Mouse (Mus musculus) MEL (cell line): ENCODE measurements around the gene Btbd18. TPM values are rescaled to one million over a fixed set of nuclear protein-coding genes. Genes with fewer than 3 reads are reported as not detected.

ENCODE experiments used
- DNase-seq: peaks from one replicate; pipeline ENCODE4 v3.0.0; 2011; ENCODE audit warnings: low read depth, low spot score
- H3K27ac ChIP-seq: 2 replicates; pipeline ENCODE4 v1.5.1; 2012; ENCODE audit warnings: low read depth, mild to moderate bottlenecking, control low read depth, low read length, moderate library complexity; ENCODE audit not compliant: control insufficient read depth
- H3K27me3 ChIP-seq, 2 experiments: fragments of 150-350 bp in 1 of 2; sonication (generic) in 1 of 2; 2 replicates each; pipeline ENCODE4 v1.6.1; 2012; ENCODE audit warnings: low read length in 2 of 2, mild to moderate bottlenecking in 2 of 2, improper control_type of control experiment in 1 of 2, moderate library complexity in 1 of 2; ENCODE audit not compliant: insufficient read depth in 2 of 2, control insufficient read depth in 1 of 2
- H3K36me3 ChIP-seq, 2 experiments: 2 replicates each; pipeline ENCODE4 v1.6.1; 2012 to 2014; ENCODE audit warnings: low read length in 2 of 2, improper control_type of control experiment in 1 of 2, inconsistent platforms in 1 of 2, mild to moderate bottlenecking in 1 of 2; ENCODE audit not compliant: insufficient read depth in 2 of 2, control insufficient read depth in 1 of 2
- H3K4me1 ChIP-seq, 2 experiments: fragments of 150-350 bp in 1 of 2; sonication (generic) in 1 of 2; 2 replicates each; pipeline ENCODE4 v1.6.1; 2012; ENCODE audit warnings: low read length in 2 of 2, improper control_type of control experiment in 1 of 2, mild to moderate bottlenecking in 1 of 2; ENCODE audit not compliant: insufficient read depth in 2 of 2, control insufficient read depth in 1 of 2
- H3K4me3 ChIP-seq, 2 experiments: fragments of 150-350 bp in 1 of 2; sonication (generic) in 1 of 2; 2 replicates each; pipeline ENCODE4 v1.5.1; 2012; ENCODE audit warnings: low read depth in 2 of 2, low read length in 2 of 2, mild to moderate bottlenecking in 2 of 2, moderate library complexity in 2 of 2, control low read depth in 1 of 2, improper control_type of control experiment in 1 of 2; ENCODE audit not compliant: control insufficient read depth in 1 of 2, insufficient read depth in 1 of 2
- H3K79me2 ChIP-seq: 2 replicates; pipeline ENCODE4 v1.6.1; 2012; ENCODE audit warnings: mild to moderate bottlenecking, low read length, moderate library complexity; ENCODE audit not compliant: control insufficient read depth, poor library complexity, insufficient read depth
- H3K9ac ChIP-seq: 2 replicates; pipeline ENCODE4 v1.6.1; 2012; ENCODE audit warnings: low read depth, mild to moderate bottlenecking, control low read depth, low read length, moderate library complexity; ENCODE audit not compliant: control insufficient read depth, poor library complexity, severe bottlenecking
- H3K9me3 ChIP-seq: fragments of 150-350 bp; sonication (generic); replicated peaks from 2 replicates; pipeline ENCODE4 v1.6.1; 2012; ENCODE audit warnings: mild to moderate bottlenecking, low read length, improper control_type of control experiment, moderate library complexity; ENCODE audit not compliant: insufficient read depth
- CHD1 ChIP-seq: IDR thresholded peaks from 2 replicates; pipeline ENCODE4 v1.6.1; 2012; ENCODE audit warnings: low read depth, mild to moderate bottlenecking, inconsistent platforms, low read length, improper control_type of control experiment
- CHD2 ChIP-seq: IDR thresholded peaks from 2 replicates; pipeline ENCODE4 v1.6.1; 2011; ENCODE audit warnings: low read length, improper control_type of control experiment
- ELF1 ChIP-seq: IDR thresholded peaks from 2 replicates; pipeline ENCODE4 v1.6.1; 2014; ENCODE audit warnings: low read depth, mild to moderate bottlenecking, inconsistent platforms, low read length, improper control_type of control experiment, moderate library complexity
- EP300 ChIP-seq, 2 experiments: IDR thresholded peaks; 2 replicates each; pipeline ENCODE4 v1.6.1; 2011; ENCODE audit warnings: improper control_type of control experiment in 2 of 2, low read length in 2 of 2, low read depth in 1 of 2, mild to moderate bottlenecking in 1 of 2
- KAT2A ChIP-seq: conservative IDR thresholded peaks from 2 replicates; pipeline ENCODE4 v1.6.1; 2012; ENCODE audit warnings: low read depth, low read length, improper control_type of control experiment, inconsistent platforms
- MAFK ChIP-seq: IDR thresholded peaks from 2 replicates; pipeline ENCODE4 v1.6.1; 2011; ENCODE audit warnings: low read depth, mild to moderate bottlenecking, low read length, improper control_type of control experiment, borderline replicate concordance
- MAX ChIP-seq: IDR thresholded peaks from 2 replicates; pipeline ENCODE4 v1.6.1; 2011; ENCODE audit warnings: low read length, improper control_type of control experiment
- POLR2AphosphoS2 ChIP-seq: IDR thresholded peaks from 2 replicates; pipeline ENCODE4 v1.6.1; 2011; ENCODE audit warnings: low read length, improper control_type of control experiment
- SIN3A ChIP-seq: IDR thresholded peaks from 2 replicates; pipeline ENCODE4 v1.6.1; 2012; ENCODE audit warnings: low read length, improper control_type of control experiment, inconsistent platforms
- TBP ChIP-seq: IDR thresholded peaks from 2 replicates; pipeline ENCODE4 v1.8.0; 2011; ENCODE audit warnings: low read depth, low read length, improper control_type of control experiment
- UBTF ChIP-seq: IDR thresholded peaks from 2 replicates; pipeline ENCODE4 v1.6.1; 2012; ENCODE audit warnings: low read depth, mild to moderate bottlenecking, inconsistent platforms, low read length, improper control_type of control experiment, moderate library complexity, borderline replicate concordance; ENCODE audit not compliant: insufficient read depth
- polyA plus RNA-seq, 2 experiments: library from polyadenylated mRNA; stranded (reverse) in 1 of 2; unstranded in 1 of 2; fragments of >175 nt in 1 of 2; fragments of >200 nt in 1 of 2; gene quantifications; 2 replicates each; pipeline versions ENCODE4 v1.2.1 to v1.2.4; 2012; ENCODE audit warnings: low replicate concordance in 2 of 2, low read depth in 1 of 2; ENCODE audit not compliant: insufficient read length in 2 of 2, insufficient read depth in 1 of 2, missing spikeins in 1 of 2
- total RNA-seq: library from RNA; depleted of rRNA; stranded (reverse); fragments of 300-350 nt; gene quantifications from 2 replicates; pipeline ENCODE4 v1.2.3, GENCODE M21; 2012

The Btbd18 gene
- total and polyA plus RNA-seq, 3 experiments, result 0.04 to 0.07 TPM; not detected in 1

DNA sequence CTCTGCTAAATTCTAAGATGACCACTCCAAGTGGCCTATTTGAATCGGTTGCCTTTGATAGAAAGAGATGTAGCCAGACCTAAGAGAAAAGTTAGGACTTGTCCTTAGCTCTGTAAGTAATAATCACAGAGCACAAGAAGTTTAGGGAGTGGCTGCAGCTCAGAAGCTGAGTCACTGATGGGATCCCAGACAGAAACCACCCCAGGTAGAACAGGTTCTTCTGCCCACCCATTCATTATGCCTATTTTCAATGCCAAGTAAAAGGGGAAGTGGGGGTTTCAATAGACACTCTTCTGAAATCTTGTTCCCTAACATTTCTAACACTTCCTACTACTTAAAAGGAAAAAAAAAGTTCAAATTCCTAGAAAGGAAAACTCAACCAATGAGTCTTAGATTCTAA, 46.4 kb downstream of the Btbd18 start:
- peaks cover 14 to 21% of the 10 kb centered on the region in 2 experiments for H3K4me1 ChIP-seq
- H3K9ac ChIP-seq, result no peak overlapping the region
- peaks cover 38% of the 10 kb centered on the region for H3K79me2 ChIP-seq
- TF ChIP-seq MAFK (no peak), ELF1 (no peak), EP300 (IDR thresholded peaks at IDR 0.05; ENCODE audit: low read depth in 1 of 2, low read length in 2 of 2) (peak in 1 of 2 experiments; percentile 24; a peak in 2 of 4 replicates)
- H3K36me3 ChIP-seq, result peaks cover 10 to 55% of the 10 kb centered on the region in 2 experiments
- no peaks in the 10 kb centered on the region for H3K9me3 ChIP-seq
- DNase-seq, result peak; percentile 49
- H3K27me3 ChIP-seq, result no peaks in the 10 kb centered on the region
- H3K4me3 ChIP-seq, result no peak overlapping the region
- no peak overlapping the region for H3K27ac ChIP-seq

DNA sequence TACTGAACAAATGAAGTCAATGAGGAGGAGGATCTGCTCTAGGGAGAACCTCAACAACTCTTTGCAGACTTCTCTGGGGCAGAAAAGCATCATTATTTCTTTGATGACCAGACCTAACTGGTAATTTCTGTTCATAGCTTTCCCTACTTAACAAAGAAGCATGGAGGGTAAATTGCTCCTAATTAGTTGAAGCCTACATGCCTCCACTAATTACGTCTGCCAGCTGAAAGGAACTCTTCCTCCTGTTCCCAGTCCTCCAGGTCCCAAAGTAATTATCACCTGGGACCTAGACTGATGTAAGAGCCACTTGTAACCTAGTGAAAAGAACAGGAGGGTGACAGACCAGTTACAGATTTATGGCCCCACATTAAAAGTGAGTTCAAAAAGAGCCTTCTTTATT, 48.6 kb downstream of the Btbd18 start:
- peaks cover 14 to 21% of the 10 kb centered on the region in 2 experiments for H3K4me1 ChIP-seq
- H3K27ac ChIP-seq, result no peak overlapping the region
- no peak overlapping the region for H3K9ac ChIP-seq

DNA sequence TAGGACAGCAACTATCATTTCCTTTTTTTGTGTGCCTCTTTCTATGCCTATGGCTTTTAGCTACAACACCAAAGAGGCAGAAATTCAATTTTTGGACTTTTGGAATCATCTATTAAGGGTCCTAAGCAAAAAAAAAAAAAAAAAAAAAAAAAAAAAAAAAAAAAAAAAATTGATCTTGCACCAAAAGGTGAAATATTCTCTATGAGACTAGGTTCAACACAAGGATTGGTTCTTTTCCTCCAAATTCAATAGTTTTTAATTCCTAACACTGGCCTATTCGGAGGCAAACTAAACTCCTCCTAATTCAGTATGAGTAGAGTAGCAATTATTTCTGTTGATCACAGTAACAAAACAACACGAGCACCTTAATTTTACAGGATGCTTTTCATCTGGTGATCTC, 53.0 kb downstream of the Btbd18 start:
- peaks cover 62% of the 10 kb centered on the region for H3K79me2 ChIP-seq
- H3K27me3 ChIP-seq, result no peaks in the 10 kb centered on the region
- no peak for TF ChIP-seq CHD2
- H3K27ac ChIP-seq, result no peak overlapping the region
- H3K9me3 ChIP-seq, result no peaks in the 10 kb centered on the region
- no peak overlapping the region for H3K9ac ChIP-seq
- DNase-seq, result no peak
- H3K4me3 ChIP-seq, result no peak overlapping the region
- peaks cover 2 to 7% of the 10 kb centered on the region in 2 experiments; a peak in 1 of 4 replicates for H3K4me1 ChIP-seq
- peaks cover 8 to 37% of the 10 kb centered on the region in 2 experiments for H3K36me3 ChIP-seq

More for the DNA sequence above, 48.6 kb downstream of the Btbd18 start:
- H3K4me3 ChIP-seq, result no peak overlapping the region
- H3K36me3 ChIP-seq, result peaks cover 10 to 64% of the 10 kb centered on the region in 2 experiments
- no peak for TF ChIP-seq UBTF
- TF ChIP-seq, all 39 proteins: peak for 0
- no peak for DNase-seq
- Histone ChIP-seq H3K79me2 (peaks cover 46% of the 10 kb centered on the region), H3K27me3 (no peaks in the 10 kb centered on the region), H3K9me3 (no peaks in the 10 kb centered on the region)

DNA sequence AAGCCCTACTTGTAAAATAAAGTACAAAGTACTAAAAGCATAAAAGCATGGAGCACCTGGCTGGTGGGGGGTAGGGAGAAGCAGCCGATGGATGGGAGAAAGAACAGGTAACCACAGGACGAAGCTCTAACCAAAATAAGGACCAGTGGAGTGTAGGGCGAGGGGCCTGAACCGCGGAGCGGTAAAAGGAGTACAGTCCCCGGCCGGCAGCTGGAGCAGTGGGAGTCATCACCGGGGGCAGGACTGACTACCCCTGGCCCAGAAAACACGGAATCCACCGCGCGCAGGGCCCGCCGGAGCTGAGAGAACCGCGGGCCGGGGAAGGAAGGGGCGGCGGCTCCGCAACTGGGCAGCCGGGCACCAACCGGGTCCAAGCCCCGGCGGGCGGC, 55.5 kb downstream of the Btbd18 start:
- Histone ChIP-seq H3K4me1 (peaks cover 0 to 11% of the 10 kb centered on the region in 2 experiments; a peak in 2 of 4 replicates), H3K9ac (peak overlapping the region; percentile 87), H3K27ac (peak overlapping the region; percentile 84), H3K27me3 (no peaks in the 10 kb centered on the region), H3K4me3 (peak overlapping the region; percentile 83 to 92), H3K36me3 (peaks cover 4 to 27% of the 10 kb centered on the region in 2 experiments), H3K9me3 (no peaks in the 10 kb centered on the region), H3K79me2 (peaks cover 39% of the 10 kb centered on the region)
- DNase-seq, result no peak
- TF ChIP-seq POLR2AphosphoS2 (no peak), KAT2A (no peak), TBP (0 out of 2 replicates have a peak, but pooled peaks have one; percentile 2), MAX (no peak), SIN3A (peak; percentile 67; the same call in 1 of the 2 replicates), CHD1 (peak; percentile 88; the same call in 1 of the 2 replicates)
